Mouse (Mus musculus) bone marrow, adult 2 months (tissue): ENCODE results near the gene Ociad1. TPM values are rescaled to one million over a fixed set of nuclear protein-coding genes. Genes with fewer than 3 reads are reported as not detected.
"Not testable (repeated sequence)": the region's sequence is repeated elsewhere in the genome, so short reads cannot be mapped to it uniquely, and the experiment has no call there.

ENCODE experiments used
- H3K27ac ChIP-seq: fragments of 200-500 bp; 2 replicates; pipeline ENCODE4 v1.5.1; 2012; ENCODE audit warnings: low read depth, mild to moderate bottlenecking, control low read depth, inconsistent platforms, low read length; ENCODE audit not compliant: control insufficient read depth, poor library complexity, insufficient read depth
- H3K4me1 ChIP-seq: fragments of 200-500 bp; 2 replicates; pipeline ENCODE4 v1.6.1; 2011; ENCODE audit warnings: low read length; ENCODE audit not compliant: control insufficient read depth, insufficient read depth
- H3K4me3 ChIP-seq: fragments of 200-500 bp; replicated peaks from 2 replicates; pipeline ENCODE3; 2011; ENCODE audit warnings: mild to moderate bottlenecking, low read depth, low read length, control low read depth; ENCODE audit not compliant: control insufficient read depth
- CTCF ChIP-seq: fragments of 200-500 bp; IDR thresholded peaks from 2 replicates; pipeline ENCODE4 v1.5.1; 2011; ENCODE audit warnings: low read length, control low read depth; ENCODE audit not compliant: control insufficient read depth, insufficient read depth
- POLR2A ChIP-seq: fragments of 200-500 bp; IDR thresholded peaks from 2 replicates; pipeline ENCODE4 v1.6.1; 2011; ENCODE audit warnings: low read depth, mild to moderate bottlenecking, control low read depth, low read length, borderline replicate concordance; ENCODE audit not compliant: control insufficient read depth
- WGBS: fragments of 180-500 bp; shearing (Covaris S2); methylation state at CpG from one replicate; pipeline ENCODE4 v1.1.7; 2018; 5-methylcytosine and 5-hydroxymethylcytosine counted together
- polyA plus RNA-seq: library from polyadenylated mRNA; stranded (reverse); fragments of >200 nt; gene quantifications from 2 replicates; pipeline ENCODE4 v1.2.4, GENCODE M21; 2011; ENCODE audit warnings: low replicate concordance; ENCODE audit not compliant: missing spikeins, insufficient read depth, insufficient read length

The Ociad1 gene
- polyA plus RNA-seq, 1 experiment = 217 TPM

DNA sequence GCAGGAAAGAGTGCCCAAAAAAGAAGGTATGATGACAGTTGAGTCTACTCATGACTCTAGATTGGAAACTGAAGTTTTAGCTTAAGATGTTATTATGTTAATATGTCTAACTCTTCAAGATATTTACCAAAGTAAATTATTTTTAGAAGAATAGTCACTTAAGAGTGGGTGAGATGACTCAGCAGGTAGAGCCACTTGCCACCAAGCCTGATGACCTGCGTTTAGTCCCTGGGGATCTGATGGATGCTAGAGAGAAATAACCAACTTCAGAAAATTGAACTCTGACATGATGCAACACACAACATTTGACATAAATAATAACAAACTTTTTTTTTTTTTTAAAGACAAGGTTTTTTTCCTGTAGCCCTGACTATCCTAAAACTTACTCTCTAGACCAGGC lies 17.8 kb downstream of the Ociad1 start:
- no peaks in the 10 kb centered on the region for H3K4me1 ChIP-seq
- 80% methylated on average over 1 of the region's 1 CpGs for WGBS

DNA sequence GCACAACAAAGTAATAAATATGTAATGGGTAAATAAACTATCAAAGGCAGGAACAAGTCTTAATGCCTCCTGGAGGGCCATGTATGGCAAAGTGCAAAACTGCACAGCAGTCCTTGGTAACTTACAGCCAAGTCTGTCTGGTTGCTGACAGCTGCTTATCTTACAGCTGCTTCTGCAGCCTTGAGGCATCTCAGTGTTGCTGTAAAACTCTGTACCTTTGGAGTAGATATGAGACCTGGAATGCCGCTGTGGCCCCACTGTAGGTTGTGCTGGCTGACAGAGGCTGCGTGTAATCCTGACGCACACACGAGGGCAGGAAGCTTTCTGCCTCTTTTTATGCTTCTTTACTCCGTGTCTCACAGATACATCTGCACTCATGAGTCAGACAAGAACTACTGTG lies 18.9 kb downstream of the Ociad1 start:
- WGBS = 57% methylated on average over 5 of the region's 5 CpGs

More for the DNA sequence above, 17.8 kb downstream of the Ociad1 start:
- H3K27ac ChIP-seq = no peak overlapping the region
- TF ChIP-seq CTCF (no peak), POLR2A (no peak)
- H3K4me3 ChIP-seq = no peak overlapping the region

DNA sequence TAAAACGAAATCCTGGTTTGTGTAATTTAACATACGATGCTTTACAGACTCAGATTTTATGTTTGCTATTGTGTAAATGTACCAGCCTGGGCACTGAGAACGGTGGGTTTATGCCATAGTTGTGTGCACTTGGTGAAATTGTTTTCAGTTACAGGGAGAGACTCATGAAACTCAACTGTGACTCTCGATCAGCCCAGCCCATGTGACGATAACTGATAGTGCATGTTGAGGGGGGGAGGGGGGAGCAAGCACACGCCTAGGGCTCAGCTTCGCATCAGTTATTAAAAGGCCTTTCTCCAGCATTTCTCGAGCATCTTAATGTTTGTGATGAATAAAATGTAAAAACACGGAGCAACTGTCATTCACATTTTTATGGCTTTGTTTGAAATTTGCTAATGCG lies 21.0 kb downstream of the Ociad1 start:
- 70% methylated on average over 10 of the region's 10 CpGs for WGBS
- H3K27ac ChIP-seq = no peak overlapping the region
- TF ChIP-seq POLR2A (no peak), CTCF (no peak)
- no peak overlapping the region for H3K4me3 ChIP-seq
- H3K4me1 ChIP-seq = no peaks in the 10 kb centered on the region

More for the DNA sequence above, 18.9 kb downstream of the Ociad1 start:
- Histone ChIP-seq H3K4me3 (no peak overlapping the region), H3K4me1 (no peaks in the 10 kb centered on the region), H3K27ac (no peak overlapping the region)
- TF ChIP-seq POLR2A = no peak
- TF ChIP-seq CTCF = no peak

DNA sequence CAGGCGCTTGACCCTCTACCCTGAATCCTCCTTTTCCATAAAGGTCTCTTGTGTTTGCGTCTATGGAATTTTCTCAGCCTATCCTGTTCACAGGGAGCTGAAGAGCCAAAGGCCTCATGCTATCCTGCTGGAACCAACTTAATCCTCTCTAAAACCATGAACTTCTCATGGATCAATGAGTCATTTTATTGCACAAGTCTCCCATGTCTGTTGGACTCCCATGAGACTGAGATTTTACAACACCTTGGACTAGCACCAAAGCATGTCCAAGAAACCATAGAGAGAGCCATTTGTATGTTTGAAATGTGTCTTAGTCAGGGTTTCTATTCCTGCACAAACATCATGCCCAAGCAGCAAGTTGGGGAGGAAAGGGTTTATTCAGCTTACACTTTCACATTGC lies 22.1 kb downstream of the Ociad1 start:
- H3K4me1 ChIP-seq = no peaks in the 10 kb centered on the region
- no peak overlapping the region for H3K27ac ChIP-seq
- no peak overlapping the region for H3K4me3 ChIP-seq
- 93% methylated on average over 2 of the region's 2 CpGs for WGBS
- TF ChIP-seq CTCF (no peak), POLR2A (no peak)

DNA sequence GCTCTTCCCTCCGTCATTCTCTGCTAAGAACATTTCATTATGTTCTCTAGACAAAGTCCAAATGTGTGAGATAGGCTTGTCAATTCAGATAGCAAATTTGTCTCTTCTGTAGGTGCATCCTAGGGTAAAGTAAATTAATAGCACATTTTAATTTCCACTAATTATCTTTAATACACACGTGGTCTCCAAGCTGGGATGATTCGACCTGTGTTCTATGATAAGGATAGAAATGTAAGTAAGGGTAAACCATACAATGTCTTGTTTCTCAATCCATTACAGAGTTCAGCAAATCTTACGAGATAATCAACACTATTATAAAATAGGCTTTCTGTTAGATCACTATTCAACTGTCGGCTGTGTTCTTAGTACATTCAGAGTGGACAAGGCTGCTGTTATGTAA lies 26.7 kb downstream of the Ociad1 start:
- TF ChIP-seq CTCF (no peak), POLR2A (no peak)
- Histone ChIP-seq H3K4me3 (no peak overlapping the region), H3K4me1 (no peaks in the 10 kb centered on the region), H3K27ac (no peak overlapping the region)
- 68% methylated on average over 5 of the region's 5 CpGs for WGBS

DNA sequence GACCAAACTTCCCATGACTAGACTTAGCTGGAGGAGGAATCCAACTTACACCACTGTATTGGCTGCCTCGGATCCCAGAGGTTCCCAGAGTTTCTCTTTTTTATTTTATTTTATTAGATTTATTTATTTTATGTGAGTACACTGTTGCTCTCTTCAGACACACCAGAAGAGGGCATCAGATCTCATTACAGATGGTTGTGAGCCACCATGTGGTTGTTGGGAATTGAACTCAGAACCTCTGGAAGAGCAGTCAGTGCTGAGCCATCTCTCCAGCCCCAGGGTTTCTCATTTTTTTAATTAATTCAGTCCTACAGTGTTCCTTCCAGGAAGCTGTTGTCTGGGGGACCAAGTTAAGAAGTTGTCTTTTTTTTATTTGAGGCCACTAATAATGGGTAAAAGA lies 30.1 kb downstream of the Ociad1 start:
- not testable (repeated sequence) for H3K27ac ChIP-seq, H3K4me1 ChIP-seq, H3K4me3 ChIP-seq
- 75% methylated on average over 1 of the region's 1 CpGs for WGBS

DNA sequence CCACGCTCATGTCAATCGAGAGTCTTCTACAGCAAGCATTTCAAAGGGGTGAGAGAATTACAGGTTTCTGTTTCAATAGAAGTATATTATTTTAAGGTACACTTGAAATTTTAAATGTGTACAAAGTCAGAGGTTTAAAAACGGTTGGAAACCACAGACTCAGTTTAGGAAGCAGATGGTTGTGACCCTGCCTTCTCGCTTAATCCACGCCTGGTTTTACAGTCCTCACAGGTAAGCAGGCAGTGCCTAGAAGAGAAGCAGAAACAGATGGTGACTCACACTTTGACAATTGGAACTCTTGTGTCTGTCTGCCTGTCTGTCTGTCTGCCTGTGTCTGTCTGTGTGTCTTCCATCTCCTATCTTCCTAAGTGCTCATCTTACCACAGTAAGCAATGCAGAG lies 31.0 kb downstream of the Ociad1 start:
- no peak overlapping the region for H3K4me3 ChIP-seq
- H3K4me1 ChIP-seq = no peaks in the 10 kb centered on the region
- H3K27ac ChIP-seq = no peak overlapping the region
- 20% methylated on average over 5 of the region's 5 CpGs for WGBS
- TF ChIP-seq POLR2A (no peak), CTCF (no peak)

DNA sequence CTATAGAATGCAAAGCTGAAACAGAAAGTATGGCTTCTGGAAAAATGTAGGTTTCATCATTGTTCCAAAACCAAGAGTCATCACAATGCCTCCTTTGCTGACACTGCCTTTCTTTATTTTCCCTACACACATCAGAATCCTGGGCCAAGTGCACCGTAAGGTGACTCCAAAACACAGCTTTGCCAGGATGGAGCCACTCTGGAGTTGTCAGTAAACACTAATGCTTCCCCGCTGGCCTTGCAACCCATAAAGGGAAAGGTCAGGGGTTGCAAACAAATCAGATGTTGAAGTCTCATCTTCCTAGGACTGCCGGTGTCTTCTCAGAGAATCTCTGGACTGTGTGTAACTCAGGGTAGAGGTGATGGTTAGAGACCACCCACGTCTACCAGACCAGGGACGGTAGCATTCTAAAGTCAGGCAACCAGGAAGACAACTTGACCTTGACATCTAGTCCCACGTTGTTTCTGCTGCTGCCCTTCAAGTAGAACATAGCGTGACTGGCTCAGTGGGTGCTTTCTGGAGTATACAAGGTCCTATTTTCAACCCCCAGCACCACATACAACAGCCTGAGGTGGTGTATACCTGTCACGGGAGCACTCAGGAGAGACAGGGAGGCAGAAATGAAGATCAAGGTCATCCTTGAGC lies 32.1 kb downstream of the Ociad1 start:
- Histone ChIP-seq H3K4me3 (no peak overlapping the region), H3K27ac (no peak overlapping the region), H3K4me1 (no peaks in the 10 kb centered on the region)
- WGBS = 88% methylated on average over 8 of the region's 8 CpGs
- TF ChIP-seq POLR2A (no peak), CTCF (no peak)

DNA sequence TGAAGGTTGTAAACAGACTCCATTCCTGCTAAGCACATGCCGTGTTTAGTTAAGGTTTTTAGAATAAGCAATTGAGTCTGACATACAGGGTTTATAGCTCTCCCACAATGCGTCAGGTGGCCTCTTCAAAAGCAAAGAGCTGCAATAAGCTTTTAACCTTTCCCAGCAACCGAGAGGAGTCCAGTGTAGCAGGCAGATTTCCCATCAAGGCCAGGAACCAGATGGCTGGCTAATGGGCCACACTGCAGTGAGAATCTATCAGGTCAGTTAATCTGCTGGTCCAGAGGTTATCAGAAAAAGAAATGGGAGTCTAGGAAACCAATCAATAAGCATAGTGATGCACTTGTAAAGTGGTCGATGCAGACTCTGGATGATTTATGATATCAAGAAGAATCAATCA lies 38.4 kb downstream of the Ociad1 start:
- WGBS = 83% methylated on average over 4 of the region's 4 CpGs
- H3K4me1 ChIP-seq = no peaks in the 10 kb centered on the region
- H3K4me3 ChIP-seq = no peak overlapping the region
- TF ChIP-seq POLR2A (no peak), CTCF (no peak)
- H3K27ac ChIP-seq = no peak overlapping the region
